ENCODE assay signal across 19 mouse cellular contexts in genomic region chr5:66036440-66037054, GRCm38 (mm10). TPM values are rescaled to one million over a fixed set of nuclear protein-coding genes. Genes with fewer than 3 reads are reported as not detected.
DNase-seq lines count a peak whose midpoint lies in the region; ATAC-seq and TF ChIP-seq lines count a peak whose summit lies in the region.
"Had no signal": no experiment of that assay in that cellular context is flagged by ENCODE, and none has a peak within 500 bp of the region (broad histone marks: within the 10 kb centered on the region; RNA-seq: fewer than 3 reads in every experiment).

No protein-coding gene starts in this region.

- no peak for TF ChIP-seq CTCF in kidney, postnatal 0 days (IDR thresholded peaks at IDR 0.05; ENCODE audit: low read depth)

- H3K27me3 ChIP-seq in forebrain, embryonic 14.5 days (replicated peaks; ENCODE audit: control insufficient read depth, insufficient read depth, low read length), result no peaks in the 10 kb centered on the region
- H3K27me3 ChIP-seq in forebrain, embryonic 12.5 days, result no peaks in the 10 kb centered on the region
- H3K27me3 ChIP-seq in kidney, postnatal 0 days (ENCODE audit: insufficient read depth, low read length), result no peaks in the 10 kb centered on the region
- H3K27me3 ChIP-seq in forebrain, embryonic 16.5 days (replicated peaks; ENCODE audit: control insufficient read depth, insufficient read depth, low read length), result no peaks in the 10 kb centered on the region
- H3K27me3 ChIP-seq in midbrain, embryonic 16.5 days (ENCODE audit: control insufficient read depth, insufficient read depth, low read depth, low read length), result no peaks in the 10 kb centered on the region
- H3K27me3 ChIP-seq: embryonic facial prominence, embryonic 12.5 days; liver, embryonic 13.5 days; midbrain, embryonic 12.5 days had no signal

- H3K9ac ChIP-seq in forebrain, embryonic 14.5 days (ENCODE audit: low read length), result no peak overlapping the region
- H3K9ac ChIP-seq in forebrain, embryonic 12.5 days, result no peak overlapping the region
- no peak overlapping the region for H3K9ac ChIP-seq in kidney, postnatal 0 days (ENCODE audit: low read depth, low read length)
- no peak overlapping the region for H3K9ac ChIP-seq in forebrain, embryonic 16.5 days (replicated peaks; ENCODE audit: low read depth, low read length)
- H3K9ac ChIP-seq in midbrain, embryonic 16.5 days (ENCODE audit: low read depth, low read length), result no peak overlapping the region
- H3K9ac ChIP-seq: embryonic facial prominence, embryonic 12.5 days; heart, embryonic 13.5 days; limb, embryonic 12.5 days; liver, embryonic 13.5 days; midbrain, embryonic 12.5 days had no signal

- no peaks in the 10 kb centered on the region for H3K9me3 ChIP-seq in forebrain, embryonic 14.5 days (replicated peaks; ENCODE audit: control insufficient read depth, low read length)
- no peaks in the 10 kb centered on the region for H3K9me3 ChIP-seq in forebrain, embryonic 12.5 days
- H3K9me3 ChIP-seq in kidney, postnatal 0 days (replicated peaks; ENCODE audit: low read length), result no peaks in the 10 kb centered on the region
- no peaks in the 10 kb centered on the region for H3K9me3 ChIP-seq in forebrain, embryonic 16.5 days (ENCODE audit: control insufficient read depth, low read length)
- H3K9me3 ChIP-seq in midbrain, embryonic 16.5 days (replicated peaks; ENCODE audit: control insufficient read depth, low read length, poor library complexity, severe bottlenecking), result no peaks in the 10 kb centered on the region
- H3K9me3 ChIP-seq: embryonic facial prominence, embryonic 12.5 days; heart, embryonic 13.5 days; limb, embryonic 12.5 days; liver, embryonic 13.5 days; midbrain, embryonic 12.5 days had no signal

- DNase-seq in forebrain, embryonic 14.5 days (ENCODE audit: low spot score), result peak; percentile 54
- no peak for DNase-seq in kidney, postnatal 0 days (ENCODE audit: low spot score)
- no peak for DNase-seq in kidney, postnatal 36 days
- DNase-seq in gastrocnemius, postnatal 4 days (ENCODE audit: low spot score in 2 of 2), result no peak
- DNase-seq: adrenal gland, postnatal 10 days; cerebellum, adult 18-20 months; heart, postnatal 4 days; kidney, postnatal 4 days; liver, embryonic 13.5 days; thymus, postnatal 36 days had no signal

- H3K4me1 ChIP-seq in forebrain, embryonic 14.5 days (ENCODE audit: control insufficient read depth, insufficient read depth, low read length), result peaks cover 11% of the 10 kb centered on the region
- peaks cover 9% of the 10 kb centered on the region for H3K4me1 ChIP-seq in forebrain, embryonic 12.5 days
- H3K4me1 ChIP-seq in kidney, postnatal 0 days (replicated peaks; ENCODE audit: insufficient read depth, low read length), result peaks cover 5% of the 10 kb centered on the region; the same call in 1 of the 2 replicates
- peaks cover 10% of the 10 kb centered on the region for H3K4me1 ChIP-seq in forebrain, embryonic 16.5 days (replicated peaks; ENCODE audit: control insufficient read depth, insufficient read depth, low read length)
- 0 out of 2 replicates have a peak, but pooled peaks cover 2% of the 10 kb centered on the region for H3K4me1 ChIP-seq in midbrain, embryonic 16.5 days (ENCODE audit: control insufficient read depth, insufficient read depth, low read length)
- H3K4me1 ChIP-seq: midbrain, embryonic 12.5 days had no signal

- H3K4me2 ChIP-seq in forebrain, embryonic 14.5 days (ENCODE audit: low read length), result no peak overlapping the region
- H3K4me2 ChIP-seq in forebrain, embryonic 12.5 days, result no peak overlapping the region
- H3K4me2 ChIP-seq in kidney, postnatal 0 days (ENCODE audit: low read length), result no peak overlapping the region
- H3K4me2 ChIP-seq in forebrain, embryonic 16.5 days (ENCODE audit: low read length), result no peak overlapping the region
- no peak overlapping the region for H3K4me2 ChIP-seq in midbrain, embryonic 16.5 days (ENCODE audit: low read length)
- H3K4me2 ChIP-seq: embryonic facial prominence, embryonic 12.5 days; heart, embryonic 13.5 days; limb, embryonic 12.5 days; liver, embryonic 13.5 days; midbrain, embryonic 12.5 days had no signal

- no peaks in the 10 kb centered on the region for H3K36me3 ChIP-seq in forebrain, embryonic 14.5 days (ENCODE audit: control insufficient read depth, insufficient read depth, low read length)
- no peaks in the 10 kb centered on the region for H3K36me3 ChIP-seq in forebrain, embryonic 12.5 days (replicated peaks)
- no peaks in the 10 kb centered on the region for H3K36me3 ChIP-seq in kidney, postnatal 0 days (ENCODE audit: insufficient read depth, low read length)
- H3K36me3 ChIP-seq in forebrain, embryonic 16.5 days (ENCODE audit: control insufficient read depth, insufficient read depth), result no peaks in the 10 kb centered on the region
- H3K36me3 ChIP-seq in midbrain, embryonic 16.5 days (ENCODE audit: control insufficient read depth, insufficient read depth, low read length), result no peaks in the 10 kb centered on the region
- H3K36me3 ChIP-seq: embryonic facial prominence, embryonic 12.5 days; heart, embryonic 13.5 days; limb, embryonic 12.5 days; midbrain, embryonic 12.5 days had no signal

- WGBS in forebrain, embryonic 14.5 days, result 24% methylated on average over 7 of the region's 7 CpGs
- WGBS in forebrain, embryonic 12.5 days, result 42% methylated on average over 7 of the region's 7 CpGs
- WGBS in kidney, postnatal 0 days, result 62% methylated on average over 7 of the region's 7 CpGs
- WGBS in forebrain, embryonic 16.5 days, result 23% methylated on average over 7 of the region's 7 CpGs
- 34% methylated on average over 7 of the region's 7 CpGs for WGBS in midbrain, embryonic 16.5 days

- ATAC-seq in forebrain, embryonic 14.5 days, result 0 out of 2 replicates have a peak, but pooled peaks have one; percentile 26
- no peak for ATAC-seq in forebrain, embryonic 12.5 days (ENCODE audit: low FRiP score)
- ATAC-seq in kidney, postnatal 0 days (replicated peaks; ENCODE audit: low FRiP score, low read depth), result no peak
- ATAC-seq in forebrain, embryonic 16.5 days, result peak; percentile 47
- ATAC-seq in midbrain, embryonic 16.5 days, result peak; percentile 39; the same call in 1 of the 2 replicates

- H3K4me3 ChIP-seq in forebrain, embryonic 14.5 days (ENCODE audit: low read depth, low read length), result no peak overlapping the region
- no peak overlapping the region for H3K4me3 ChIP-seq in forebrain, embryonic 12.5 days (replicated peaks)
- H3K4me3 ChIP-seq in kidney, postnatal 0 days (replicated peaks; ENCODE audit: low read depth, low read length), result no peak overlapping the region
- H3K4me3 ChIP-seq in forebrain, embryonic 16.5 days (replicated peaks; ENCODE audit: low read length), result no peak overlapping the region
- no peak overlapping the region for H3K4me3 ChIP-seq in midbrain, embryonic 16.5 days (ENCODE audit: low read depth, low read length)
- H3K4me3 ChIP-seq: embryonic facial prominence, embryonic 12.5 days; heart, embryonic 13.5 days; limb, embryonic 12.5 days; liver, embryonic 13.5 days; midbrain, embryonic 12.5 days had no signal

- no peak overlapping the region for H3K27ac ChIP-seq in forebrain, embryonic 14.5 days (ENCODE audit: low read depth, low read length)
- H3K27ac ChIP-seq in forebrain, embryonic 12.5 days, result no peak overlapping the region
- H3K27ac ChIP-seq in kidney, postnatal 0 days, result peak overlapping the region; percentile 19; the same call in 1 of the 2 replicates
- H3K27ac ChIP-seq in forebrain, embryonic 16.5 days (ENCODE audit: low read length), result no peak overlapping the region
- H3K27ac ChIP-seq in midbrain, embryonic 16.5 days (ENCODE audit: low read length), result peak overlapping the region; percentile 14; the same call in 1 of the 2 replicates
- H3K27ac ChIP-seq: embryonic facial prominence, embryonic 12.5 days; heart, embryonic 13.5 days; limb, embryonic 12.5 days; liver, embryonic 13.5 days; midbrain, embryonic 12.5 days had no signal

RNA-seq across cellular contexts. Expression of gene 9130230L23Rik, which starts 32.5 kb away (rescaled TPM):
- polyA plus RNA-seq in forebrain, embryonic 14.5 days (2014; fragmentation: Nextera tagmentation; extraction: Ambion mirVana), result not detected in 2 replicates
- 0.13 TPM in 1 of 2 replicates, not detected in the other for polyA plus RNA-seq in forebrain, embryonic 12.5 days (2016; fragmentation: Nextera tagmentation; extraction: Ambion mirVana)
- polyA plus RNA-seq in kidney, postnatal 0 days (2015; fragmentation: Nextera tagmentation; extraction: Ambion mirVana), result 0.33 and 0.47 TPM in 2 replicates
- not detected in 2 replicates for polyA plus RNA-seq in forebrain, embryonic 16.5 days (2015; fragmentation: Nextera tagmentation; extraction: Ambion mirVana)
- polyA plus RNA-seq in midbrain, embryonic 16.5 days (2015; fragmentation: Nextera tagmentation; extraction: Ambion mirVana), result not detected in 2 replicates
- under 1 TPM; 0.73 to 0.96 TPM for total RNA-seq in gastrocnemius, postnatal 4 days (2021)
- total RNA-seq: adrenal gland, postnatal 10 days; heart, postnatal 4 days; layer of hippocampus, postnatal 10 days had no signal
- polyA plus RNA-seq: embryonic facial prominence, embryonic 12.5 days; heart, embryonic 13.5 days; limb, embryonic 12.5 days; liver, embryonic 13.5 days; midbrain, embryonic 12.5 days; neural tube, embryonic 11.5 days had no signal

Comparison
In these comparisons a context has a peak if more than half of its experiments do, and no peak if none do; other contexts are left out.
1. ATAC-seq: peak in forebrain, embryonic 14.5 days (single experiment), forebrain, embryonic 16.5 days (single experiment) and midbrain, embryonic 16.5 days (single experiment); none in forebrain, embryonic 12.5 days (single experiment) and kidney, postnatal 0 days (single experiment).
2. H3K27ac ChIP-seq: peak in kidney, postnatal 0 days (single experiment) and midbrain, embryonic 16.5 days (single experiment); none in forebrain, embryonic 14.5 days (single experiment), forebrain, embryonic 12.5 days (single experiment) and forebrain, embryonic 16.5 days (single experiment).